Mouse (Mus musculus): ENCODE measurements around the gene Hivep1.

DNA sequence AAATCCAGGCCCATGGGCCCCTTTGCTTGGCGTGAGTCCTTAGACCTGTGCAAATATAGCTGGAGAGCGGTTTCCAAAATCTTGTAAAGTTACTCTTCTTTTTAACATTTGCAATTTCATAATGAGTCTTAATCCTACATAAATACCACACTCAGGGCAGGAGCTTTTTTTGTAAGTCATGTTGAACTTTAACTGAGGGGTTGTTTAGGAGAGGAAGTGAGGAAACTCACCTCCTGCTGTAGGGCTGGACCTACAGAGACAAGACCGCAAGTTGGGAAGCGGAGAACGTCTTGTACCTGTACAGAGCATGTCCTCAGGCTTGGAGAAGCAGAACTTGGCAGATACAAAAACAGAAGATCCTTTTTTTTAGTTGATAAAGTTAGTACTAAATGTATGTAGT lies 23.7 kb downstream of the Hivep1 start:
- TF ChIP-seq POLR2A (IDR thresholded peaks at IDR 0.05; ENCODE audit: insufficient read length, low read depth) (no peak), POLR2AphosphoS2 (IDR thresholded peaks at IDR 0.05; ENCODE audit: insufficient read length, low read depth) (no peak), USF1 (IDR thresholded peaks at IDR 0.05; ENCODE audit: low read depth) (no peak), MAX (IDR thresholded peaks at IDR 0.05; ENCODE audit: low read depth) (no peak), MYOG (IDR thresholded peaks at IDR 0.05; ENCODE audit: control insufficient read depth in 1 of 3, insufficient read depth in 1 of 3, insufficient read length in 2 of 3, low read depth in 2 of 3) (no peak), TCF12 (IDR thresholded peaks at IDR 0.05; ENCODE audit: insufficient read depth, poor library complexity, severe bottlenecking) (no peak), CEBPB (IDR thresholded peaks at IDR 0.05; ENCODE audit: insufficient read depth, poor library complexity, severe bottlenecking) (no peak), E2F4 (IDR thresholded peaks at IDR 0.05; ENCODE audit: insufficient read depth) (no peak), SRF (IDR thresholded peaks at IDR 0.05; ENCODE audit: control insufficient read depth, insufficient read length, low read depth) (no peak), TCF3 (IDR thresholded peaks at IDR 0.05; ENCODE audit: insufficient read length, low read depth) (no peak), MYOD1 (IDR thresholded peaks at IDR 0.05; ENCODE audit: control insufficient read depth in 1 of 3, insufficient read length in 2 of 3, low read depth in 2 of 3) (no peak)
